Mouse (Mus musculus): ENCODE data around the gene Col4a3.

GRCm38 (mm10) chr1:82624934-82625333 lies 38.2 kb downstream of the Col4a3 start:
- TF ChIP-seq POLR2A (IDR thresholded peaks at IDR 0.05; ENCODE audit: low read depth, low read length) (no peak), CTCF (IDR thresholded peaks at IDR 0.05; ENCODE audit: extremely low read depth, insufficient read length, insufficient replicate concordance, low read depth, low read length) (no peak)
